Mouse (Mus musculus) T-helper 2 cell (primary cell): ENCODE measurements around the gene Fyttd1.
"Not testable (repeated sequence)": the region's sequence is repeated elsewhere in the genome, so short reads cannot be mapped to it uniquely, and the experiment has no call there.

Source experiments
- in situ Hi-C: fragments of 300-600 bp; cut with MboI, MseI; formaldehyde crosslinking; loops from one replicate; pipeline ENCODE4 v1.15.1; 2025; ENCODE audit warnings: high pct_unique_total_duplicates

The Fyttd1 gene

GRCm38 (mm10) chr16:32877343-32878156, at the start of gene Fyttd1, which contains the start of gene Rubcn:
Gene Fyttd1 (plus strand): TSS chr16:32877500.
Gene Rubcn (minus strand): TSS chr16:32877766.
- in situ Hi-C loops = no loop called here

GRCm38 (mm10) chr16:32829104-32829503, 48.2 kb upstream of the Fyttd1 start:
- in situ Hi-C loops = no loop called here

GRCm38 (mm10) chr16:32831501-32831900, 45.8 kb upstream of the Fyttd1 start:
- in situ Hi-C loops = no loop called here

GRCm38 (mm10) chr16:32847103-32847502, 30.2 kb upstream of the Fyttd1 start:
- in situ Hi-C loops = no loop called here

- in situ Hi-C loops = no loop called here
Observed at GRCm38 (mm10) chr16:32849042-32849830, 28.1 kb upstream of the Fyttd1 start.

GRCm38 (mm10) chr16:32853492-32854049, 23.7 kb upstream of the Fyttd1 start:
- in situ Hi-C loops = no loop called here

GRCm38 (mm10) chr16:32854050-32854571, 23.2 kb upstream of the Fyttd1 start:
- in situ Hi-C loops = no loop called here

- in situ Hi-C loops = no loop called here
Observed at GRCm38 (mm10) chr16:32856751-32857150, 20.5 kb upstream of the Fyttd1 start.

- in situ Hi-C loops = no loop called here
Observed at GRCm38 (mm10) chr16:32858356-32858755, 18.9 kb upstream of the Fyttd1 start.

GRCm38 (mm10) chr16:32858771-32859636, 18.3 kb upstream of the Fyttd1 start:
- in situ Hi-C loops = no loop called here

- in situ Hi-C loops = no loop called here
Observed at GRCm38 (mm10) chr16:32861813-32862385, 15.4 kb upstream of the Fyttd1 start.

- in situ Hi-C loops = no loop called here
Observed at GRCm38 (mm10) chr16:32865401-32865800, 11.9 kb upstream of the Fyttd1 start.

GRCm38 (mm10) chr16:32866713-32867112, 10.6 kb upstream of the Fyttd1 start:
- in situ Hi-C loops = no loop called here

- in situ Hi-C loops = no loop called here
Observed at GRCm38 (mm10) chr16:32867919-32868552, 9.3 kb upstream of the Fyttd1 start.

- in situ Hi-C loops = no loop called here
Observed at GRCm38 (mm10) chr16:32870231-32870630, 7.1 kb upstream of the Fyttd1 start.

GRCm38 (mm10) chr16:32873366-32873765, 3.9 kb upstream of the Fyttd1 start:
- in situ Hi-C loops = no loop called here

GRCm38 (mm10) chr16:32875281-32875680, 2.0 kb upstream of the Fyttd1 start:
- in situ Hi-C loops = not testable (repeated sequence)

GRCm38 (mm10) chr16:32875847-32876246, 1.5 kb upstream of the Fyttd1 start:
- in situ Hi-C loops = no loop called here

GRCm38 (mm10) chr16:32876831-32877230, 469 bp upstream of the Fyttd1 start:
- in situ Hi-C loops = no loop called here

GRCm38 (mm10) chr16:32878157-32878598, 878 bp downstream of the Fyttd1 start:
- in situ Hi-C loops = no loop called here
